Mouse (Mus musculus) gastrocnemius, postnatal 36 days (tissue): ENCODE results near the gene Pigv. TPM values are rescaled to one million over a fixed set of nuclear protein-coding genes. Genes with fewer than 3 reads are reported as not detected.
"Not testable (repeated sequence)": the region's sequence is repeated elsewhere in the genome, so short reads cannot be mapped to it uniquely, and the experiment has no call there.

Source experiments
- DNase-seq, 2 experiments: peaks; one replicate each; pipeline ENCODE4 v3.0.0; 2022
- intact Hi-C: fragments of 180-260 bp; cut with DNase I; formaldehyde crosslinking; loops from one replicate; pipeline ENCODE4 v1.15.1; 2025
- total RNA-seq, 2 experiments: library from RNA; stranded (reverse); gene quantifications; 2 replicates each; pipeline ENCODE4 v1.2.3; 2021

Pigv gene
- total RNA-seq, 2 experiments from 2014 or later: 8.4 to 10.4 TPM

GRCm38 (mm10) chr4:133674331-133674695, 1.9 kb upstream of the Pigv start:
- intact Hi-C loops: loop anchor here (1.0 to 5.0 kb wide), 2 partner anchors 78 to 138 kb away; no protein-coding TSS in a partner anchor
- no peak for DNase-seq

DNA sequence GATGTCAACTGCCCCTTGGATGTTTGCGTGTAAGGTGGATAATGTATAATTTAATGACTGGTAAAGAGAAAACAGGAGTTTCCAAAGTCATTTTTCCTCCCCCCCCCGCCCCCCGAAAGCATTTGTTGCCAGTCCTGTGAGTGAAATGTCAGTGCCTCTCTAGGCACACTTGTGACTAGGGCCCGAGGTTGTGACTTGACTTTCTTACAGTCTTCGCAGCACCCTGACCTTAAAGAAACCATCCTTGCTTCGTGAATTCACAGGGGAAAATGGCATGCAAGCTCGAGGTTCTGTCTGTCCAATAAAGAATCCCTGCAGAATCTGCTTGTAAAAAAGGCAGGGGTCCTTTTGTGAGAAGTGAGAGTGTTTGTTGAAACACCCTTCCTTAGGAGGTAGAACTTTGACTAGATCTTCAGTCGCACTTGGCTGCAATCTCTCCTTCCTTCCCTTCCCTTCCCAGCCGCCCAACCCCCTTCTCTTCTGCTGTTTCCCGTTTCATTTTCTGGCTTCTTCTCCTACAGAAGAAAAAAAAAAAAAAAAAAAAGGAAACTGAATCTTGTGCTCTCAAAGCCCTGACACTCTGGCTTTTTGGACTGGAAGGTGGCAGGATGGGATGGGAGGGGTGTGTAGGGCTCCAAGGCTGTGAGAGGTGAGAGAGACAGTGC, 1.4 kb upstream of the Pigv start:
- peak in 1 of 2 experiments; percentile 57 for DNase-seq
- intact Hi-C loops: loop anchor here (1.0 to 5.0 kb wide), 2 partner anchors 79 to 139 kb away; no protein-coding TSS in a partner anchor

DNA sequence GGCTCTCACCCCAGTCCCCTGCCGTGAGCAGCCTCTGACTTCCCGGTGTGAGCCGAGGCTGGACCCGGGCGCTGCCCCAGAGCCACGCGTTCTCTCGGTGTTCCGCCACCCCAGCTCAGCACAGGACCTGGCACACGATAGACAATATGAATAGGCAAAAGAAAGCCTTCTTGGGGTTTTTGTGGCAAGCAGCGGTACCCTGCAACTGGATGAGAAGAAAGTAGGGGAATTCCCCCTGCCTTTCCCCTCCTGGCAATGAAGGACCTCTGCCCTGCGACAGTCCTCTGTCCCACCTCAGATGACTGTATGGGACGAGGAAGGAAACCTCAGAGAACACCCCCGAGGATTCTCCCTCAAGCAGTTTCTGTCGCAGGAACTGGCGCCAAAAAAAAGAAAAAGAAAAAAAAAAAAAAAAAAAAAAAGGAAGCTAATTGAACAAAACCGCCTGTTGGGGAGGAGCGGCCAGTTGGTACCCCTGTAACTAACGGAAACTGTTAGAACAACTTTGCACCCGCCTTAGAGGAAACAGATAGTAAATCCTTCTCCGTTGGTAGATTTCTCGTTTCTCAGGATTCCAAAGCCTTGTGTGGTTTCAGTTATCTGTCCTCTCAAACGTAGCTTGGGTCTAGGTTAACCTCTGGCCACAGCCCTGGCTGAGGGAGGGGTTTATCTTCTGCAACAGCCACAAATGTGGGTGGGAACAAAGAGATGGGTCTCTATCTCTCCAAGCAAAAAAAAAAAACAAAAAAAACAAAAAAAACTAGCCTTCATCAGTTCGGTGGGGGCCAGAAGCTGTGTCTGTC, 599 bp upstream of the Pigv start:
- no peak for DNase-seq
- intact Hi-C loops: loop anchor here (5.0 kb wide), 1 partner anchor 139 kb away; no protein-coding TSS in a partner anchor

DNA sequence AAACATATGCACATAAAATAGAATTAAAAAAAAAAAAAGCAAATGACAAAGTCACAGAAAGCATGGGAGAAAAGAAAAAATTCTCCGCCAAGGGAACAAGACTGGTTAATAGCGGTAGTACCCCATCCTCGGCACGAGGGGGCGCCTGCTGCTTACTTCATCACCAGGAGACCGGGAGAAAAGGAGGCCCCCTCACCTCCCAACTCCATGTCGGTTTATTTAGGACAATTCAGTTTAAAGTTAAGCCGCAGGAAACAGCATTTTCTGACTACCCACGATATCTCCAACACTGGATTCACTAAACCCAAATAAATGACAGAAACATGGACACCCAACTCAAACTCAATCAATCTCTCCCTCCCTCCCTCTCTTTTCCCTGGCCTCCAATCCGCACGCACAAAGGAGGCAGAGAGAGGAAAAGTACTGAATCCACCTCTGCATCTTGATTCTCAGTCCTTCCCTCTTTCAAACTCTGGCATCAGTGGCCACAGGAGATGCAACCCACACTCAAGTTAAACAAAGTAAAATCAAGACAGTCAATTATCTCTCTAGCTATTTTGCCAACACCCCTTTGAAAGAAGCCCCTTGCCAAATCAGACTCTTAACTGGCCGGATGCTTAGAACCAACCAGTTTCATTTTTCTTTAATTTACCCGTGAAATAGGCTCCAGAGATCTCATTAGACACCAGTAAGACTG, 1.1 kb downstream of the Pigv start:
- DNase-seq: peak; percentile 77 to 80
- intact Hi-C loops: loop anchor here (1.0 to 5.0 kb wide), 3 partner anchors 104 to 157 kb away; no protein-coding TSS in a partner anchor

- intact Hi-C loops: loop anchor here (2.0 to 5.0 kb wide), 2 partner anchors 143 to 159 kb away; no protein-coding TSS in a partner anchor
- DNase-seq: no peak
Measured at GRCm38 (mm10) chr4:133669652-133670210, 2.7 kb downstream of the Pigv start.

- intact Hi-C loops: no loop called here
- DNase-seq: peak in 1 of 2 experiments; percentile 45
Measured at GRCm38 (mm10) chr4:133668537-133668936, 3.9 kb downstream of the Pigv start.

- intact Hi-C loops: no loop called here
- no peak for DNase-seq
Measured at GRCm38 (mm10) chr4:133666199-133666598, 6.2 kb downstream of the Pigv start.

DNA sequence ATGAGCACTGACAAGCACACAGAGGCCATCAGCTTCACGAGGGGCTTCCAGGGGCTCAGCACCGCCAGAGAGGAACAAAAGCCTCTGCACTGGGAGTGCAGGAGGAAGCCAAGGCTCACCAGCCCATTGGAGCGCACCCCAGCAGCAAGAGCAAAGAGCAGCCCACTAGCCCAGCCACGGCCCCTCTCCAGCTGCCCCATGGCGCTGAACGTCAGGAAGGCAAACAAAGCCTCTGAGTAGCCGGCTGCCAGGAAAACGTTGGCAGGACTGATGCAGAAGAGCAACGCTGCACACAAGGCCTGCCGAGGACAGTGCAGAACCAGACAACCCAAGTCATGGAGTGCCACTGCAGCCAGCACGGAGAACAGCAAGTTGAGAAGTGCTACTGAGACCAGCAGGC, 7.3 kb downstream of the Pigv start:
- intact Hi-C loops: no loop called here
- no peak for DNase-seq

DNA sequence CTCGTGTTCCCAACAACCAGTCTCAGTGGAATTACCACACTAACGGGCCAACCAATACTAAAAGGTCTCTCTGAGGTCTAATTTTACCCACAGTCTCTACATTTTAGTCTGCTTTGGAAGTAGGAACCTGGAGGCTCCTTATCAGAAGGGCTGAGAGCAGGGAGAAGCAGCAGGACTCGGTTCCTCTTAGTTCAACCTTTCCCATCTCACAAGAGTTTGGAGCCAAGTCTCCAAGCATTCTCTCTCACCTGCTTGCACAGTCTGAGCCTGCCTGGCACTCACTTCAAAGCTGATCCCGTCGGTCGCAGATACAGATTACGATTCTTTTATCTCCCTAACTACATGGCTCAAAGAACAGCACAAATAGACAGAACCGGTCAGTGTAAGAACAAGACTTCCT, 9.5 kb downstream of the Pigv start:
- intact Hi-C loops: no loop called here
- DNase-seq: no peak

DNA sequence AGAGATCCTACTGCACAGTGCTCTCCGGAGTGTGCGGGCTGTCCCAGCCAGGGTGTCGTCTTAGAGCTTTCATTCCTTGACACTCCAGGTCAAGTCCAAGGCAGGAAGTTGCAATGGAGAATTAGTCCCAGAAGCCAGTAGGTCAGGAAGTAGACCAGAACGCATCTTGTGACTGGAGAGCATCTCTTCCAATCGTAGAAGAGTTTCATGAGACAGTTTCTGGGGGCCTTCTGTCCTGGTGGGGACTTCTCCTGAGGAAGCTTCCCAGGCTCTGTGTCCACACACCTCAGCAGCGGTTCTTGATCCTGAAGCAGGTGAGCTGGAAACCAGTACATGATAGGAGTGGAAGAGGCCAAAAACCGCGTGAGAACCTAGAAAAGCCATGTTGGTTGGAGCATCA, 10.0 kb downstream of the Pigv start:
- intact Hi-C loops: no loop called here
- DNase-seq: no peak

GRCm38 (mm10) chr4:133660193-133661155, 12.0 kb downstream of the Pigv start:
- intact Hi-C loops: no loop called here
- DNase-seq: peak; percentile 75 to 80

DNA sequence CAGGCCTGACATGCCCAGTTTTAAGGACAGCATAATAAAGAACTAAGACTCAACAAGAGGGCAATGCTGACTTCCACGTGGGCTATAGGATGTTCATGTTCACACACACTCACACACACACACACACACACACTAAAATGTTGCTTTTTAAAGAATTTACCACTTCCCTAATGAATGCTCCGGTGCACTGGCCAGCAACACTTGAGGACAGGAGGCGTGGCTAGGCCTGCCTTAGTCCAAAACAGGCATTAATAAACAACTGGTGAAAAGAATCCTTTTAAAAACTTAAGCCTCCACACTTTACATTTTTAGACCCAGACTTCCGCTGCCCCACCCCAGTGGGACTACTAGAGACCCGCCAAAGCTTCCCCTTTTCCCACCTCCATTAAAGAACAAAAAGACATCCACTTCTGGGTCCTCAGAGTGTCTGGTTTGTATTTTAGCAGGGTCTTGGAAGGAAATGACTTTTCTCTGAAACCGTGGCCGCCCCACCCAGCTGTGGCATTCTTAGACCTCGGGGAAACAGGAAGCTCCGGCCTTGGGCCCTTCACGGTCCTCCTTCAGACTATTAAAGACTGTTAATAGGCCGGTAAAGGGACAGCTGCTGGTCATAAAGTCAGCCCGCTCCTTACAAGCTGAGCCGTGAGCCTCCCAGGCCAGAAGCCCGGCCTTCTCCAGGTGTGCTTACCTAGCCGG, 12.8 kb downstream of the Pigv start:
- intact Hi-C loops: no loop called here
- peak; percentile 36 to 61 for DNase-seq

- intact Hi-C loops: no loop called here
Measured at GRCm38 (mm10) chr4:133658729-133659128, 13.7 kb downstream of the Pigv start.

DNA sequence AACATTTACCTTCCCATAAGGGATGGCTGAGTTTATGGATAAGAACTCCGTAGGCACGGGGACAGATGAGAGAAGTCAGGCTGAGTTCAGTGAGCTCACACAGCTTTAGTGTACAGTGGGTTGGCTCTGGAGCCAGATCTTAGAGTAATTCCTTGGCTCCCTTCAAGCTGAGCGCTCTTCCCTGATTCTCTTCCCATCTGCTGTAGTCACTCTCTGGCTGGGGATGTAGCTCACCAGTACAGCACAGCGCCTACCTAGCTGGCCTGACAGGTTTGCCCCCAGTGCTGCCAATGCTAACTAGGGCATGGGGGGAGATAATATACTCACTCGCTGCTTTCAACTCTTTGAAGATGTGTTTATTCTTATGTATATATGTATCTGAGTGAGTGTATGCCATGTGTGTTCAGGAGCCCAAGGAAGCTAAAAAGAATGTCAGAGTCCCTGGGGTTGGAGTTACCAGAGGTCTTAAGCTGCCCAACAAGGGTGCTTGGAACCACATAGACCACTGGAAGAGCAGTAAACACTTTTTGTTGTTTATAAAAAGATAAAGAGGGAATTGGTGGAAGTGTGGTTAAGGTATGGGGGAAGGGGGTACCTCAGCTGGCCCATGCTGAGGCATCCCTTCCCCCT, 14.5 kb downstream of the Pigv start:
- no peak for DNase-seq
- intact Hi-C loops: no loop called here

More at GRCm38 (mm10) chr4:133658729-133659128, 13.7 kb downstream of the Pigv start:
- DNase-seq: no peak

GRCm38 (mm10) chr4:133656997-133657396, 15.4 kb downstream of the Pigv start:
- intact Hi-C loops: no loop called here
- no peak for DNase-seq

GRCm38 (mm10) chr4:133656294-133656693, 16.2 kb downstream of the Pigv start:
- no peak for DNase-seq
- intact Hi-C loops: no loop called here

DNA sequence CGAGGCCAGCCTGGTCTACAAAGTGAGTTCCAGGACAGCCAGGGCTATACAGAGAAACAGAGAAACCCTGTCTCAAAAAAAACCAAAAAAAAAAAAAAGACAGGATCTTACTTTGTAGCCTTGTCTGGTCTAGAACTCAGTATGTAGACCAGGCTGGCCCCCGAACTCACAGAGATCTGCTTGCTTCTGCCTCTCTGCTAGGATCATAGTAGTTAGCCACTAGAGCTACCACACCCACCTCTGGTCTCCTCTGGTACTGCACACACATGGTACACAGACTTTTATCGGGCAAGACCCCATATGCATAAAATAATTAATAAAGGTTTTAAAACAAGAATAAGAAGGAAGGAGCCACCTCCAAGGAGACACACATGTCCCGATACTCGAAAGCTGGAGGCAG, 18.4 kb downstream of the Pigv start:
- intact Hi-C loops, DNase-seq: not testable (repeated sequence)

GRCm38 (mm10) chr4:133652746-133653145, 19.7 kb downstream of the Pigv start:
- intact Hi-C loops: no loop called here
- no peak for DNase-seq
